Comparison of ENCODE assay signal across 9 mouse cellular contexts in genomic region chr11:88148015-88148637, GRCm38 (mm10). TPM values are rescaled to one million over a fixed set of nuclear protein-coding genes. Genes with fewer than 3 reads are reported as not detected.
DNase-seq lines count a peak whose midpoint lies in the region; ATAC-seq and TF ChIP-seq lines count a peak whose summit lies in the region.
"Had no signal": no experiment of that assay in that cellular context is flagged by ENCODE, and none has a peak within 500 bp of the region (broad histone marks: within the 10 kb centered on the region; RNA-seq: fewer than 3 reads in every experiment).

No protein-coding gene starts in this region.

- no peak for ATAC-seq in lung, embryonic 15.5 days (ENCODE audit: borderline replicate concordance, extremely low read depth, low FRiP score, low TSS enrichment)
- no peak for ATAC-seq in limb, embryonic 11.5 days (ENCODE audit: insufficient number of reproducible peaks, low FRiP score, low TSS enrichment, low read depth)
- ATAC-seq in stomach, embryonic 14.5 days (ENCODE audit: insufficient number of reproducible peaks, insufficient read depth, low FRiP score, low read depth) = no peak

- no peak for TF ChIP-seq POLR2A in lung, adult 2 months (IDR thresholded peaks at IDR 0.05; ENCODE audit: borderline replicate concordance, extremely low read depth, low read depth, low read length)

- no peaks in the 10 kb centered on the region for H3K9me3 ChIP-seq in lung, embryonic 15.5 days
- no peaks in the 10 kb centered on the region for H3K9me3 ChIP-seq in limb, embryonic 11.5 days (ENCODE audit: control insufficient read depth, low read length)
- H3K9me3 ChIP-seq in stomach, embryonic 14.5 days (ENCODE audit: control insufficient read depth, low read depth, low read length) = no peaks in the 10 kb centered on the region

- no peaks in the 10 kb centered on the region for H3K36me3 ChIP-seq in lung, embryonic 15.5 days
- H3K36me3 ChIP-seq in limb, embryonic 11.5 days (ENCODE audit: control insufficient read depth, insufficient read depth, low read length) = no peaks in the 10 kb centered on the region
- H3K36me3 ChIP-seq in stomach, embryonic 14.5 days (ENCODE audit: control insufficient read depth, insufficient read depth, low read length) = no peaks in the 10 kb centered on the region

- peak; percentile 52 for DNase-seq in gastrocnemius, adult 2 months
- DNase-seq in gastrocnemius, postnatal 10 days = no peak
- DNase-seq in lung, adult 2 months = no peak
- no peak for DNase-seq in limb, embryonic 11.5 days (ENCODE audit: low spot score)
- DNase-seq in adrenal gland, postnatal 14 days = no peak
- no peak for DNase-seq in left cerebral cortex, postnatal 10 days (ENCODE audit: extremely low spot score in 1 of 2, low spot score in 2 of 2)
- DNase-seq: thymus, postnatal 14 days had no signal

- H3K27ac ChIP-seq in gastrocnemius, adult 2 months = peak overlapping the region; percentile 99
- H3K27ac ChIP-seq in lung, embryonic 15.5 days = peak overlapping the region; percentile 89
- peak overlapping the region; percentile 85 for H3K27ac ChIP-seq in limb, embryonic 11.5 days (replicated peaks; ENCODE audit: low read depth, low read length)
- H3K27ac ChIP-seq in stomach, embryonic 14.5 days (ENCODE audit: low read length) = peak overlapping the region; percentile 77

- H3K4me1 ChIP-seq in lung, embryonic 15.5 days = peaks cover 70% of the 10 kb centered on the region
- peaks cover 52% of the 10 kb centered on the region for H3K4me1 ChIP-seq in lung, adult 2 months (ENCODE audit: control insufficient read depth, insufficient read depth, low read length)
- H3K4me1 ChIP-seq in limb, embryonic 11.5 days (ENCODE audit: control insufficient read depth, insufficient read depth, low read length) = peaks cover 43% of the 10 kb centered on the region
- H3K4me1 ChIP-seq in stomach, embryonic 14.5 days (ENCODE audit: control insufficient read depth, insufficient read depth, low read length) = peaks cover 45% of the 10 kb centered on the region

- peak overlapping the region; percentile 28; the same call in 1 of the 2 replicates for H3K4me2 ChIP-seq in lung, embryonic 15.5 days
- H3K4me2 ChIP-seq in limb, embryonic 11.5 days (ENCODE audit: low read depth, severe bottlenecking) = no peak overlapping the region; the same call in 1 of the 2 replicates
- no peak overlapping the region; the same call in 1 of the 2 replicates for H3K4me2 ChIP-seq in stomach, embryonic 14.5 days (replicated peaks; ENCODE audit: low read depth, low read length)

- no peaks in the 10 kb centered on the region for H3K27me3 ChIP-seq in lung, embryonic 15.5 days
- no peaks in the 10 kb centered on the region for H3K27me3 ChIP-seq in limb, embryonic 11.5 days (ENCODE audit: control insufficient read depth, insufficient read depth, low read length)
- no peaks in the 10 kb centered on the region for H3K27me3 ChIP-seq in stomach, embryonic 14.5 days (ENCODE audit: control insufficient read depth, insufficient read depth, low read length)

- intact Hi-C loops in gastrocnemius, adult 2 months (cut with DNase I) = loop anchor here (2.0 kb wide), 1 partner anchor 15 kb away; no protein-coding TSS in a partner anchor
- intact Hi-C loops in left cerebral cortex, postnatal 10 days (cut with DNase I) = no loop called here

- H3K9ac ChIP-seq in lung, embryonic 15.5 days = no peak overlapping the region
- no peak overlapping the region for H3K9ac ChIP-seq in limb, embryonic 11.5 days (ENCODE audit: low read length)
- H3K9ac ChIP-seq in stomach, embryonic 14.5 days (replicated peaks; ENCODE audit: low read depth, low read length) = no peak overlapping the region

- TF ChIP-seq CTCF in gastrocnemius, adult 2 months (IDR thresholded peaks at IDR 0.05) = no peak
- no peak for TF ChIP-seq CTCF in lung, adult 2 months (IDR thresholded peaks at IDR 0.05; ENCODE audit: insufficient read depth, low read length)

- peak overlapping the region; percentile 39 for H3K4me3 ChIP-seq in gastrocnemius, adult 2 months
- no peak overlapping the region for H3K4me3 ChIP-seq in lung, embryonic 15.5 days
- no peak overlapping the region for H3K4me3 ChIP-seq in lung, adult 2 months (replicated peaks; ENCODE audit: extremely low read depth, low read depth, low read length)
- H3K4me3 ChIP-seq in limb, embryonic 11.5 days (ENCODE audit: low read depth, low read length) = no peak overlapping the region
- no peak overlapping the region for H3K4me3 ChIP-seq in stomach, embryonic 14.5 days (ENCODE audit: low read depth, low read length)

- 29% methylated on average over 7 of the region's 7 CpGs for WGBS in lung, embryonic 15.5 days
- WGBS in lung, adult 2 months = 37% methylated on average over 7 of the region's 7 CpGs
- 39% methylated on average over 7 of the region's 7 CpGs for WGBS in limb, embryonic 11.5 days
- 32% methylated on average over 7 of the region's 7 CpGs for WGBS in stomach, embryonic 14.5 days

RNA-seq across cellular contexts. Expression of gene Cuedc1, which starts 50.3 kb away (rescaled TPM):
- 100 to 1,000 TPM; 101 to 127 TPM for total RNA-seq in gastrocnemius, adult 2 months (2021)
- 10 to 100 TPM; 50.5 to 60.6 TPM for total RNA-seq in gastrocnemius, postnatal 10 days (2021)
- 17.7 and 19.7 TPM in 2 replicates for polyA plus RNA-seq in lung, embryonic 15.5 days (2015; fragmentation: Nextera tagmentation; extraction: Ambion mirVana)
- 40.7 and 42.9 TPM in 2 replicates for polyA plus RNA-seq in lung, adult 2 months (2012; rRNA removed)
- polyA plus RNA-seq in limb, embryonic 11.5 days (2014; fragmentation: Nextera tagmentation; extraction: Ambion mirVana) = 14.3 and 15.7 TPM in 2 replicates
- 21.7 and 24.9 TPM in 2 replicates for polyA plus RNA-seq in stomach, embryonic 14.5 days (2014; fragmentation: Nextera tagmentation; extraction: Ambion mirVana)
- 37.9 and 41.9 TPM in 2 replicates for total RNA-seq in adrenal gland, postnatal 14 days (2021)
- total RNA-seq in left cerebral cortex, postnatal 10 days (2021) = 10 to 100 TPM; 37.1 to 43.6 TPM

RNA-seq across cellular contexts. Expression of gene Mrps23, which starts 56.1 kb away (rescaled TPM):
- total RNA-seq in gastrocnemius, adult 2 months (2021) = 100 to 1,000 TPM; 122 to 144 TPM
- total RNA-seq in gastrocnemius, postnatal 10 days (2021) = 100 to 1,000 TPM; 121 to 133 TPM
- 57.4 and 59.4 TPM in 2 replicates for polyA plus RNA-seq in lung, embryonic 15.5 days (2015; fragmentation: Nextera tagmentation; extraction: Ambion mirVana)
- polyA plus RNA-seq in lung, adult 2 months (2012; rRNA removed) = 23.3 and 39.0 TPM in 2 replicates
- polyA plus RNA-seq in limb, embryonic 11.5 days (2014; fragmentation: Nextera tagmentation; extraction: Ambion mirVana) = 59.3 and 60.4 TPM in 2 replicates
- 58.6 and 59.2 TPM in 2 replicates for polyA plus RNA-seq in stomach, embryonic 14.5 days (2014; fragmentation: Nextera tagmentation; extraction: Ambion mirVana)
- total RNA-seq in adrenal gland, postnatal 14 days (2021) = 173 and 176 TPM in 2 replicates
- 10 to 100 TPM; 55.1 to 68.0 TPM for total RNA-seq in left cerebral cortex, postnatal 10 days (2021)
